Mouse (Mus musculus): ENCODE data around the gene Lrrc41. TPM values are rescaled to one million over a fixed set of nuclear protein-coding genes. Genes with fewer than 3 reads are reported as not detected.

Gene Lrrc41
- polyA plus RNA-seq, 1 experiment from 2014 or later, result 49.2 TPM

DNA sequence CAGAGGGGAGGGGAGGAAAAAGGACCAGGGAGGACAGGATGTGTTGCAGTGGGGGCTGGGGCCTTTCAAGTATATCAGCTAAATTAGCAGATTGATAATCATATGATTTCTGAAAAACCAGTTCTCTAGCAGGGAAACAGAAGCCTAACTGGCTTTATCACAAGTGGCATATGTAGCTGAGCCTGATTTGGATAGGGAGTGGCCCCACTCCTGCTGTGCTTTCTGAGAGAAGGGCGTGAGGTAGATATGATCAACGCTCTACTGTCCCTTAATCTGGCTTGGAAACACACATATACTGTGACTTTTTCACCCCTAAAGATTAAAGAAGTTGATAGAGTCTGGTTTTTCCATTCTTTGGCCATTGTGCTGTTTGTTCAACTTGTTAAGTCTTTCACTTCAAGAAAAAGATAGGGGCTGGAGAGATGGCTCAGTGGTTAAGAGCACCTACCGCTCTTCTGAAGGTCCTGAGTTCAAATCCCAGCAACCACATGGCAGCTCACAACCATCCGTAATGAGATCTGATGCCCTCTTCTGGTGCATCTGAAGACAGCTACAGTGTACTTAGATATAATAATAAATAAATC lies 50.8 kb downstream of the Lrrc41 start:
- H3K4me2 ChIP-seq (replicated peaks; ENCODE audit: low read depth), result no peak overlapping the region
- no peaks in the 10 kb centered on the region for H3K27me3 ChIP-seq (replicated peaks; ENCODE audit: control insufficient read depth, insufficient read depth, low read length)
- WGBS, result 67% methylated on average over 4 of the region's 4 CpGs
- no peak overlapping the region for H3K4me3 ChIP-seq (ENCODE audit: low read depth, low read length)
- no peaks in the 10 kb centered on the region for H3K36me3 ChIP-seq (ENCODE audit: control insufficient read depth, insufficient read depth)
- no peak for TF ChIP-seq CTCF (IDR thresholded peaks at IDR 0.05; ENCODE audit: low read depth)
- no peak for ATAC-seq
- H3K9me3 ChIP-seq (ENCODE audit: control insufficient read depth), result no peaks in the 10 kb centered on the region
- H3K9ac ChIP-seq (ENCODE audit: low read depth, low read length), result no peak overlapping the region
- H3K27ac ChIP-seq (ENCODE audit: low read depth, low read length), result no peak overlapping the region
- no peaks in the 10 kb centered on the region for H3K4me1 ChIP-seq (replicated peaks; ENCODE audit: control insufficient read depth, insufficient read depth, low read length)

DNA sequence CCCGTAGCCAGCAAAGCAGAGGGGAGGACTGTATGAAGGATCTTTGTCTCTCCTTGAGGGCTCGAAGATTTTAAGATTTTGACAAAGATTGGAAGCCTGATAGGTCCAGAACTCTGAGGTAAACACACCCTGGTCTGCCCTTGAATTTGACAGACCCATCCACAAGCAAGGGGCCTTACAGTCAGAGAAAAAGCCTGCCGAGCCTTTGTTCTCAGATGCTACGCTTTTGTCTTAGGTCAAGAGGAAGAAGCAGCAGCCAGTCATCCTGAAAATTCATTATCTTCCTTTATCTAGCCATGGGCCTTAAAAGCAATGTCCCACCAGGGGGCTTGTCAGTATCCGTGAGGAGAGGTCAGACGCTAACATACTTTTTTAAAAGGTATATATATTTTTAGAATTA lies 52.9 kb downstream of the Lrrc41 start:
- H3K36me3 ChIP-seq (ENCODE audit: control insufficient read depth, insufficient read depth), result no peaks in the 10 kb centered on the region
- H3K4me3 ChIP-seq (ENCODE audit: low read depth, low read length), result no peak overlapping the region
- H3K4me2 ChIP-seq (replicated peaks; ENCODE audit: low read depth), result no peak overlapping the region
- H3K27me3 ChIP-seq (replicated peaks; ENCODE audit: control insufficient read depth, insufficient read depth, low read length), result no peaks in the 10 kb centered on the region
- H3K9me3 ChIP-seq (ENCODE audit: control insufficient read depth), result no peaks in the 10 kb centered on the region
- no peak overlapping the region for H3K9ac ChIP-seq (ENCODE audit: low read depth, low read length)
- no peak overlapping the region for H3K27ac ChIP-seq (ENCODE audit: low read depth, low read length)
- WGBS, result 84% methylated on average over 6 of the region's 6 CpGs
- no peak for ATAC-seq
- no peak for TF ChIP-seq CTCF (IDR thresholded peaks at IDR 0.05; ENCODE audit: low read depth)
- no peaks in the 10 kb centered on the region for H3K4me1 ChIP-seq (replicated peaks; ENCODE audit: control insufficient read depth, insufficient read depth, low read length)

GRCm38 (mm10) chr4:116133126-116133525 lies 58.1 kb downstream of the Lrrc41 start:
- H3K27me3 ChIP-seq (replicated peaks; ENCODE audit: control insufficient read depth, insufficient read depth, low read length), result no peaks in the 10 kb centered on the region
- no peaks in the 10 kb centered on the region for H3K9me3 ChIP-seq (ENCODE audit: control insufficient read depth)
- no peaks in the 10 kb centered on the region for H3K4me1 ChIP-seq (replicated peaks; ENCODE audit: control insufficient read depth, insufficient read depth, low read length)
- no peaks in the 10 kb centered on the region for H3K36me3 ChIP-seq (ENCODE audit: control insufficient read depth, insufficient read depth)
- no peak overlapping the region for H3K4me3 ChIP-seq (ENCODE audit: low read depth, low read length)
- no peak overlapping the region for H3K4me2 ChIP-seq (replicated peaks; ENCODE audit: low read depth)
- no peak overlapping the region for H3K27ac ChIP-seq (ENCODE audit: low read depth, low read length)
- no peak for ATAC-seq
- 51% methylated on average over 4 of the region's 4 CpGs for WGBS
- no peak overlapping the region for H3K9ac ChIP-seq (ENCODE audit: low read depth, low read length)
- TF ChIP-seq CTCF (IDR thresholded peaks at IDR 0.05; ENCODE audit: low read depth), result no peak

- Histone ChIP-seq H3K4me2 (replicated peaks; ENCODE audit: low read depth) (no peak overlapping the region), H3K9me3 (ENCODE audit: control insufficient read depth) (no peaks in the 10 kb centered on the region), H3K4me3 (ENCODE audit: low read depth, low read length) (no peak overlapping the region), H3K27me3 (replicated peaks; ENCODE audit: control insufficient read depth, insufficient read depth, low read length) (no peaks in the 10 kb centered on the region), H3K27ac (ENCODE audit: low read depth, low read length) (no peak overlapping the region), H3K36me3 (ENCODE audit: control insufficient read depth, insufficient read depth) (no peaks in the 10 kb centered on the region), H3K9ac (ENCODE audit: low read depth, low read length) (no peak overlapping the region), H3K4me1 (replicated peaks; ENCODE audit: control insufficient read depth, insufficient read depth, low read length) (no peaks in the 10 kb centered on the region)
- WGBS, result 37% methylated on average over 2 of the region's 2 CpGs
- peak; percentile 94 for TF ChIP-seq CTCF (IDR thresholded peaks at IDR 0.05; ENCODE audit: low read depth)
- no peak for ATAC-seq
Measured at GRCm38 (mm10) chr4:116134990-116135389, 59.9 kb downstream of the Lrrc41 start.

- Histone ChIP-seq H3K4me3 (ENCODE audit: low read depth, low read length) (no peak overlapping the region), H3K9ac (ENCODE audit: low read depth, low read length) (no peak overlapping the region), H3K9me3 (ENCODE audit: control insufficient read depth) (no peaks in the 10 kb centered on the region), H3K4me1 (replicated peaks; ENCODE audit: control insufficient read depth, insufficient read depth, low read length) (no peaks in the 10 kb centered on the region), H3K27ac (ENCODE audit: low read depth, low read length) (no peak overlapping the region), H3K36me3 (ENCODE audit: control insufficient read depth, insufficient read depth) (no peaks in the 10 kb centered on the region), H3K27me3 (replicated peaks; ENCODE audit: control insufficient read depth, insufficient read depth, low read length) (no peaks in the 10 kb centered on the region), H3K4me2 (replicated peaks; ENCODE audit: low read depth) (no peak overlapping the region)
- no peak for TF ChIP-seq CTCF (IDR thresholded peaks at IDR 0.05; ENCODE audit: low read depth)
- ATAC-seq, result no peak
- 46% methylated on average over 13 of the region's 13 CpGs for WGBS
Measured at GRCm38 (mm10) chr4:116137421-116137996, 62.4 kb downstream of the Lrrc41 start.

- Histone ChIP-seq H3K4me1 (replicated peaks; ENCODE audit: control insufficient read depth, insufficient read depth, low read length) (peaks cover 4% of the 10 kb centered on the region; the same call in 1 of the 2 replicates), H3K36me3 (ENCODE audit: control insufficient read depth, insufficient read depth) (no peaks in the 10 kb centered on the region), H3K27ac (ENCODE audit: low read depth, low read length) (no peak overlapping the region), H3K9ac (ENCODE audit: low read depth, low read length) (no peak overlapping the region), H3K27me3 (replicated peaks; ENCODE audit: control insufficient read depth, insufficient read depth, low read length) (no peaks in the 10 kb centered on the region), H3K9me3 (ENCODE audit: control insufficient read depth) (no peaks in the 10 kb centered on the region), H3K4me3 (ENCODE audit: low read depth, low read length) (no peak overlapping the region), H3K4me2 (replicated peaks; ENCODE audit: low read depth) (no peak overlapping the region)
- TF ChIP-seq CTCF (IDR thresholded peaks at IDR 0.05; ENCODE audit: low read depth), result no peak
- 77% methylated on average over 7 of the region's 7 CpGs for WGBS
- ATAC-seq, result no peak
Measured at GRCm38 (mm10) chr4:116140801-116141574, 65.9 kb downstream of the Lrrc41 start.

Measured in intestine, postnatal 0 days (tissue).